Mouse (Mus musculus): ENCODE results near the gene Wnt2.

Gene Wnt2

DNA sequence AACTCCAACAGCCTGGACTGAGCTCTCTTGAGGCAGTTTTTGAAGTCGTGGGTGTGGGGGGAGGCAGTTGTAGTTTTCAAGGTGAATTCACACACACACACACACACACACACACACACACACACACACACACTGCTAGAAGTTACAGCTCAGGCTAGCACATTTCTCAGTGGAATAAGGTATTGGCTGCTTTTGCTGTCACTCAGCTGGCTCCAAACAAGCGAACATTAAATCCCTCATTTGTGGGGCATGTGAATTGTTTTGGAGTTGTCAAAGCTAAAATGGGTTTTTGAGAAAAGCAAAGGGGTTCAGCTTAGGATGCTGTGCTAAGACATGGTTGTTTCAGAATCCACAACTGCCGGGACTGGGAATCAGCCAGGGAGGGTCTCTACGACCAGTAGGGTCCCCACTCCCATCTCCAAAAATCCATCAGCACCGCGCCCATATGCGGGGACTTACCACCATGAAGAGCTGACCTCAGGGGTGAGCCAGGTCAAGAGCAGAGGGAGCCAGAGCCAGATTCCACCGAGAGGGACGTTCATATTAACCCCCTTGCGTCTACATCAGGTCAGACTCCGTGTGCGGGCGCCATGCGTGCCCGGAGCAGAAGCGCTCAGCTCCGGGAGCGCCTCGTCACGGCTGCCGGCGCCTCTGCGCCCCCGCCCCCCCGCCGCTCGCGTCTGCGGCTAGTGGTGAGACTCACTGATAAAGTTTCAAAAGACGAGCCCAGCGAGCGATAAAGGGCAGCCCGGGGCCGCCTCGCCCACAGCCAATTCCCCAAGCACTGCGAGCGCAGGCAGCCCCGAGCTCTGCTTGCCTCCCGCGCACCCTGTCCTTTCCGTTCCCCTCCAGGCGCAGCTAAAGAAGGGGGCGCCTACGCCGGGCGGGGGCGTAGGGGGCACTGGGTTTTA lies at the start of gene Wnt2:
Wnt2 (minus strand) TSS at position 840 of the 911 bp plus-strand sequence.
- peak; percentile 47 for DNase-seq (ENCODE audit: low read depth, low spot score)

DNA sequence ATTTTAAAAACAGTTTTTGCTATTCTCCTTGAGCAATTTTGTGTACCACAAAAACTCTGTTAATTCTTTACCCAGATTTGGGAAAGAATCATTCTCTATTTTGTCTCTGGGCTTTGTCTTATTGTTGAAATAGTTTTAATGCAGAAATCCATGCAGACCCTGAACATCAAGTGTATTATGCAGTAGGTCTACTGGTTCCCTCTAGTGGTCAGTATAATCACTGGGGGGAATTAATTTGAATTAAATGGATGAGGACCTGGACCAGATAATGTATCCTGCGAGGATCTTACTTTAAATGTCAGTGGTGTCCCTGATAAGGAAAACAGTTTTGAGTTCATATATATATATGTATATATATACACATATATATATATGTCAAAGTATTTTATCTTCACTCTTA lies 48.2 kb upstream of the Wnt2 start:
- DNase-seq (ENCODE audit: low read depth, low spot score), result peak; percentile 49

DNA sequence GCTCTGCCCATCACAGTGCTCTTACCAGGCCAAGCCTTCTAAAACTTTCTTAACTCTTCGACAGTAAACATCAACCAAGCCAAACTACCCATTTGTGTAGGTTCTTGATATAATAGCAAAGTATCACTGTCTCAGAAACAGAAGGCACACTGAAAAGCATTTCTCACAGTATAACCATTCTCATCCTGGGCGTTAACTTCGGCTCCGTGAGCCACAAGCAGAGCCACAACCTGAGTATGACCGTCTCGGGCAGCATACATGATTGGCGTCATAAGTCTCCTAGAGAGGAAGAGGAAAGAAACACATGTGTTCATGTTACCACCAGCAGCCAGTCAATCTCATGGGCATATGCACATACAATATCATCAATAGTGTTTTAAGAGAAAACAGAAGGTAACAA lies 46.6 kb upstream of the Wnt2 start:
- DNase-seq (ENCODE audit: low read depth, low spot score), result no peak

DNA sequence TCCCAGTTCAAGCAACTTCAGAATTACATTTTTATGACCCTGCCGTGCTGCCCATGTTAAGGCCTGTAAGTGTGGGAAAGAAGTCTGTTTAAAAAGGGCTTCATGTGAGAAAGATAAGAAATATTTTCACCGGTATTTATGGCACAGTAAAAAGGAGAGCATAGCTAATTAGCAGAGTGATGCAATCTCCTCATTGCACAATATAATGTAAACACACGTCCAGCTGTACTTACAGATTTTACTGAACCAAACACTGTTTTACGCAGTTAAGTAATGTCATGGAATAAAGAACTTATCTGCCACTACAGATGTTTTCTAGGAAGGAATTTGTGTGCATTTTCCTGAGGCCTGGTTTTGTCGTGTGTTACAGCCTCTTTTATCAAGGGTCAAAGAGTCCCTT lies 46.2 kb upstream of the Wnt2 start:
- DNase-seq (ENCODE audit: low read depth, low spot score), result no peak

DNA sequence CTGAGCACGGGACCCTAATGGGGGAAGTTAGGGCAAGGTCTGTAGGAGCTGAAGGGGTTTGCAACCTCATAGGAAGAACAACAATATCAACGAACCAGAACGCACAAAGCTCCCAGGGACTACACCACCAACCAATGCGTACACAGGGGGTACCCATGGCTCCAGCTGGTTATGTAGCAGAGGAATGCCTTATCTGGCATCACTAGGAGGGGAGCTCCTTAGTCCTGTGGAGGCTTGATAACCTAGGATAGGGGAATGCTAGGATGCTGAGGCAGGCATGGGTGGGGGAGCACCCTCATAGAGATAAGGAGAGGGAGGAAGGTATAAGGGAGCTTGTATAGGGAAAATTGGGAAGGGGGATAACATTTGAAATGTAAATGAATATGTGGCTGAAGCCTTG lies 27.5 kb upstream of the Wnt2 start:
- DNase-seq (ENCODE audit: low read depth, low spot score), result no peak

DNA sequence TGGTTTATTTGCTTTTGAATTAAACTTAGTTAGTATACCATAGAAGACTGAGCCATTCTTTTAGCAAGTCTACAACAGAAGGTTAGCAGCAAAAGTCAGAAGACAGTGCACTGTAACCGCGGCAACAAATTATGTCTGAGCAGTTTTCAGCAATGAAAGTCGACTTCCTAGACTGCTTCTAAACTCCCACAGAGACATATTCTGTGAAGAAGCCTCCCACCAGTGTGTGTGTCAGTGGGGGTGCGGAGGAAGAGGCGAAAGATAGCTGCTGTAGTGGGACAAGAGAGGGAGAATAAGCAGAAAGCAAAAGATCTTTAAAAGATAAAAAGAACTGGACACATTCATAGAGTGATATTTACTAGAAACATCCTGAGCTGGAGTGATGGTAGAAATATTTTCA lies 21.3 kb upstream of the Wnt2 start:
- no peak for DNase-seq (ENCODE audit: low read depth, low spot score)

DNA sequence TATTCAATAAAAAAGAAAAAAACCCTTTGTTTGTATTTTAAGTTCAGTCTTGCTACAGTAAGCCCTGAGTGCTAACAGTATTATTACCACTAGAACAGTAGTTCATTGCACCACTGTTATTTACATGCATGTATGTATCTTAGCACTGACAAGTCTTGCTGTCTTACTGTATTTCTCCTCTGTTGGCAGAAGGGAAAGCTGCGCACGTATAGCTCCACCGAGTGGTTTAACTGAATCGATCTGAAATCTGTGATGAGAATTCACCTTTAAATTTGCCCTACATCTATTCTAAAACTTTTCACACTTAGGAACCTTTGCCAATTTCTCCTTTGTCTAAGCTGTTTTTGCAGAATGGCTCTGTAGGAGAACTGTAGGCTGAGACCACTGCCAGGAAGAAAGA lies 13.9 kb upstream of the Wnt2 start:
- no peak for DNase-seq (ENCODE audit: low read depth, low spot score)

DNA sequence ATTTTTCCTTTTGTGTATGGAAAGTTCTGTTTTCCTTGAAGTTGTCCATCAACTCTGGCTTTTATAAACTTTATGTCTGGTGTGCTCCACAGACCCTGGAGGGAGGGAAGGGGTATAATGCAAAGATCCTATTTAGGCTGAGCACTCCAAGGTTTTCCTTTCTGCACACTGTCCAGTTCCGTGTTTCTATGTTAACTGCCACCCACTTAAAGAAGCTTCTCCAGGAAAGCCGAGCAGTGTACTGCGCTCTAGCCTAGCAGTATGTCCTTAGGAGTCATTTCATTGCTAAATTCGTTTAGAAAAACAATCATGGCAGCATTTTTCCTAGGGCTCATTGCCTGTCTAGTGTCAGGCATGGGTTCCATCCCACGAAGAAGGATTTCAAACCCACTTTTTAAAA lies 12.8 kb upstream of the Wnt2 start:
- no peak for DNase-seq (ENCODE audit: low read depth, low spot score)

DNA sequence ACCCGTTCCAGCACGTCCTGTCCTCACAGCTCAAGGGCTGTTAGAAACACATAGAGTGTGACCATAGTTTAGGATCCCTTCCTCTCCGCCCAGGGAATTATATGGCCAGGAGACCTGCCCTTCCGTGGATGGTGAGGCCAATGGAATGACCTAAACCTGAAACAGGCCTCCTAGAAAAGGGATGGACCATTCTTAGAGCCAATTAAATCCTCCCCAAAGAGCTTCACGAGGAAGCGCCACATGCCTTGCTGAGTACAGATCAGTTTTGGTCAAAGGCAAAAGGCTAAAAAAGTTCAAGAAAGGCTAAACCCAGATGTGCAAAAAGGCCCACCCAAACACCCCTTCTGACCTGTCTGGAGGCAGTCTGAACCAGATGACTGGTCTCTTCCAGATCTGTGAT lies 1.9 kb upstream of the Wnt2 start:
- no peak for DNase-seq (ENCODE audit: low read depth, low spot score)

DNA sequence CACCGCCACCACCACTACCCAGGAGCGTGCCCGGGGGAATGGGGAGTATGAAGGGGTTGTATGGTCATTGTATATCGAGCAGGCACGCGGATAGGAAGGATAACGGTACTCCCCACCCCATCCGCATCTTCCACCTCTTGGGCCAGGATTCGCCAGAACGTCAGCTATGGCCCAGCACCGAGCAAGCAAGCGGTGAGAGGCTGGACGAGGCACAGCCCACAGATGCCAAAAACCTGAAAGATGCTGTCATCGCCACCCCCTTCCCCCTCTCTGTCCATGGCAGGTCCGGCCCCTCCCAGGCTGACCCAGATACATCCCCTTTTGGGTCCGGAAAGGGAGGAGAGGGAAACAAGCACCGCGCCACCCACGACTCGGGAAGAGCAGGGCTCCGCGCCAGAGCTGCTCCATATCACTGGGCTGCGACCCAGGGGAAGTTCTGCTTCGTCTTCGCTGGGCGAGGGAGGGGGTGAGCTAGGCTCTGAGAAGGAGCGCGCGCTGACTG lies 1.2 kb upstream of the Wnt2 start:
- DNase-seq (ENCODE audit: low read depth, low spot score), result peak; percentile 23

DNA sequence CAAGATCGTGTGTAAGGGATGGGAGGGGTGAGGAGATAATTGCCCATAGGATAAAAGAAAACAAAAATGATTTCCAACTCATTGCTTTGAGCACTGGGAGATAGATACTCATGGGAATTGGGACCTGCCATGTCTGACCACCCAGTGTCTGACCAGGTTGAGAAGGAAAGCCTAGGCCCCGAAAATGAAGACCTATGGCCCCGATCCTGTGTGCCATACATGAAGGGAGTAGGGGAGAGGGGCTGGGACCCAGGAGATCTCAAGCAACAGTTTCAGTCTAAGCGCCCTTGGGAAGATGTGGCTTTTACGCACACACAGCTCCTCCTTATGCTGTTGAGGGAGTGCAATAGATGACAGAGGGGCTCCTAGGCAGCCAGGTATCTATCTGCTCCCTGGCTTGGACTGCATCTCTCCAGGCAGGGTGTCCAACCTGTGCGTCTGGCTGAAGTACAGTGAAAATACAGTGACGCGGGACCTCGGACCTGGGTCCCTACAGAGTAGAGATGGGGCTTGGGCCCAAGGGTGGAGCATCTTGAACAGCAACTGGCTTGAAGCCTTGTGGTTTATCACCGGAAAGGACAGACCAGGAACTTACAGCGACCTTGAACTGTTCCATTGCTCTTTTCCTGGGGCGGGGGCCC lies 603 bp upstream of the Wnt2 start:
- DNase-seq (ENCODE audit: low read depth, low spot score), result no peak

DNA sequence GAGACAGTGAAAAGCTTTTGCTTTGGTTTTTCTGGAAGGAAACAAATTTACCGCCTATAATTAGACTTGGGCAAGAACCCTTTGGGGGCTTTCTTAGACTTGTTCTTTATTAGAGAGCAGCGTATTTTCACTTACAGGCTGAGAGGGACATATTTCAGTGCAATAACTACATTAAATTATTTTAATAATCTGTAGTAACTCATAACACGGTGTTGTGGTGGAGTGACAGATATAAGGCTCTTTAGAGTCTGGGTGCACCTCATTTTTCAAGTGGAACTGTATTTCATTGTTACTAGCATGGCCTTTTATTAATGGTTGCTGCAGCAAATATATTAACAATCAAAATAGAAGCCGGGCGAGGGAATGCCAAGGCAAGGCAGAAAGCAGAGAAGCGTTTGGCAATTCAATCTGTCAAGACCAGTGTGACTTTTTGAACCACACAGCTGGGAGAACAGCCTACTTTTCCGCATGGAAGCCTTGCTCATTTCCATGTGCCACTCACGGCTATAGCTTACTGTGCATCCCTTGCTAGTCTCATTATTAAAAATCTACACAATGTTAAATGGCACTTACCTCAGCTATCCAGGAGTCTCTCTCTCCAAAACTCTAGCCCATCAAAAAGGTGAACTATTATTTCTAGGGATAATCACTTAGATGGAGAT lies 6.1 kb downstream of the Wnt2 start:
- DNase-seq (ENCODE audit: low read depth, low spot score), result no peak

DNA sequence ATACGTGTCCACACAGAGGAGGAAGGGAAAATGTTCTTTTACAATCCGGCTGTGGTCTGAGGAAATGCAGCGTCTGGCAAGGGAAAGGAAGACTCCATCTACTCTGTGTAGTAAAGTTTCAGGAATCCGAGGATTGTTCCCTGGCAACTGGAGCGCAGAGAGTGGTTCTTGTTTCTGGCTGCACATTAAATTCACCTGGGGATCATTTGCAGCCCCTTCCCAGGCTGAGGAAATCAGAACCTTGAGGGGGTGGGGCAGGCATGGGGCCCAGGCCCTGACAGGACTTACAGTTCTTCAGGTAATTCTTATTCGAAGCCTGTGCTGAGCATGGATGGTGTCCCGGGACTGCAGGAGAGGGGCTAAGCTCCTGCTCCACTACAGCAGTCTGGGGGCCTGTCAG lies 17.0 kb downstream of the Wnt2 start:
- DNase-seq (ENCODE audit: low read depth, low spot score), result no peak

DNA sequence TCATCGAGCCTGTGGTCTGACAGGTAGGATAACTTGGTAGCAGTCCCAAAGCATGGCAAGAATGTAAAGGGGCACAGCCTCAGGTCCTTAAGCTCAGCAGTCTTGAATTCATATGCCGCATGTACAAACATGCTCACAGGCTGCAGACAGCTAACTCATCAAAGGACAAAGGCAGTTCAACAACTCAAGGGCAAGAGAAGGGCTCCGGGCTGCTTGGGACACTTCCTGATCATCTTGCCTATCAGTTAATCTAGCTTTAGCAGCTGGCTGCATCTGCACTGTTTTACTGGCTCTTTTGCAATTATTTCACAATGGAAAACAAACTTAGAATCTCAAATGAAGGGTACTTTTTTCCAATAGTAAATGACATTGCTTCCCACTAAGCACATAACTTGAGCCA lies 23.0 kb downstream of the Wnt2 start:
- no peak for DNase-seq (ENCODE audit: low read depth, low spot score)

DNA sequence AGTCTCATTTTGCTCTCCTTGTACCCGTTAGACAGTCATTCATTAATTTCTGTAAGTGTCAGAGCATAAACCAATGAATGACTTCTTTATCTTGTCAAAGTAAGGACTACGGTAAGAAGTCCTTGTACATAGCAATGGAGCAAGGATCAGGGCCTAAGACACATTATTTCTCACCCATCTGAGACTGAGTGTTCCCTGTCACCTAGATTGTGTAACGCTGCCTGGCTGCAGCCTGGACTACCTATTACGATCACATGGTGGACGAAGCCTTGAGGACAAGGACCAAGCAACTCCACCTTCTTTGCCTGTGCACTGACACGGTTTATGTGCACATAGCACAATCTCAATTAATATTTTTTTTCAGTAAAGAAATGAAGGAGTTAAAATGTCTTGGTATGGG lies 28.3 kb downstream of the Wnt2 start:
- DNase-seq (ENCODE audit: low read depth, low spot score), result no peak

DNA sequence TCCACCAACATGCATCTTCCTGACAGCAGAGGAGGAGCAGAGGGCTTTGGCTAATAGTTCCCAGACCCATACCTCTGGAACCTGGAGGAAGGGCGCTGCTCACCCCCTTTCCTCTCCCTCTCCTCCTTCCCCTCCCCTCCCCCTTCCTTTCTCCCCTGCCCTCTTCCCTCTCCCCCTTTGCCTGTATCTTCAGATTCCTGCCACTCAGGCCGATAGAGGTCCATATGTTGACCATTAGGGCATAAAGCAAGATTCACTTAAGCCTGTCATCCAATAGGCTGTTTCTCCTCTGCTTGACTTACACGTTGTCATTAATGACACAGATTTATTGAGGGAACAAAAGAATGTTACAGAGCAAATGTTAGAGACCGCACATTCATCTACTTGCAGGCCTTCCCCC lies 31.9 kb downstream of the Wnt2 start:
- peak; percentile 55 for DNase-seq (ENCODE audit: low read depth, low spot score)

DNA sequence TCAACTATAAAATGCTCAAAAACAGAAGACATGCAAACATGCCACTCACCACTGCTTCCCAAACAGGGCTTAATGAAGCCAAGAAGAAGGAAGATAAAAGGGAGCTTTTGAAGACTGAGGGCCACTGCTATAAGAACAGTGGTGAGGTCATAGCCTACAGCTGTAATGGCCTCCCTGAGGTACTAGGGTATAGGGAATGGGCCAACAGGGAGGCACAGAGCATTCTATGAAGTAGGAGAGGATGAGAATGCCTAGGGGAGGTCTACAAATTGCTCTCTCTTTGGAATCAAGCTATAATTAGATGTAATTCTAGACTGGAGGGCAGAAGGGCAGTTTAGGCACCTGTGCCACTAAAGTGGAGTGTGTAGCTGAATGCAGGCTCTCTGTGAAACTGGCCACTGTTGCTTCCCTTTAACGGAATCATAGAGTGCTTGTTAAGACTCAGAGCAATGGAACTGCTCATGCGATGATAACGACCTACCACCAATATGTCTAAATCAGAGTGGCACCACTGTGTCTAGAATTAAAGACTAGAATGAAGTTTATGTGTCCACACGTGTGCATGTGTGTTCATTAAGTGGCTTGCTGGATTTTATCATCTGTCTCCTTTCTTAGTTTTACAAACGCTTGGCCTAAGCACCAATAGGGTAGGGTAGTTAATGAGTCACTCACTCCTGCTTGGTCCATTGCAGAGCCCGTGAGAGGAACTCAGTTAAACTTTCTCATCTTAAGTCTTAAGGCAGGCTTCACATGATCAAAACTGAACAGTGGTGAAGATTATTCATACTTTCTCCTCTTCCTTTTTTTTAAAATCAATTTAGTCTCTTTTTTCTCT lies 35.2 kb downstream of the Wnt2 start:
- no peak for DNase-seq (ENCODE audit: low read depth, low spot score)

DNA sequence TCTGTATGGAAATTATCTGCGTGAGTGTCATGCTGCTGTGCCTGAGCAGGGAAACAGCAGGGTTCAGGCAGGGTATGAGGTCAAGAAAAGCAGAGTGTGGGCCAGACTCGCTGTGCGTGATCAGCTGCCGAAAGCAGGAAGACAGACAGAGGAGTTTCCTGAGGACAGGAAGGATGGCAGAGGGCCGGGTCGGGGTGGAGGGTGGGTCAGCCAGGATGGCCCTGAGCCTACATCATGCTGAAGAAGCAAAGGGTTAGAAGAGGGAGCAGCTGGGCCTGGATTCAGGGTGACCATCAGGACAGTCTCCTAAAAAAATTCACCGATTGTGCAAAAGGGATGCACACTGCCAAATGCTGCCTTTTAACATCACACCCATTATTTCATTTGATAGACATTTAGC lies 38.8 kb downstream of the Wnt2 start:
- no peak for DNase-seq (ENCODE audit: low read depth, low spot score)

DNA sequence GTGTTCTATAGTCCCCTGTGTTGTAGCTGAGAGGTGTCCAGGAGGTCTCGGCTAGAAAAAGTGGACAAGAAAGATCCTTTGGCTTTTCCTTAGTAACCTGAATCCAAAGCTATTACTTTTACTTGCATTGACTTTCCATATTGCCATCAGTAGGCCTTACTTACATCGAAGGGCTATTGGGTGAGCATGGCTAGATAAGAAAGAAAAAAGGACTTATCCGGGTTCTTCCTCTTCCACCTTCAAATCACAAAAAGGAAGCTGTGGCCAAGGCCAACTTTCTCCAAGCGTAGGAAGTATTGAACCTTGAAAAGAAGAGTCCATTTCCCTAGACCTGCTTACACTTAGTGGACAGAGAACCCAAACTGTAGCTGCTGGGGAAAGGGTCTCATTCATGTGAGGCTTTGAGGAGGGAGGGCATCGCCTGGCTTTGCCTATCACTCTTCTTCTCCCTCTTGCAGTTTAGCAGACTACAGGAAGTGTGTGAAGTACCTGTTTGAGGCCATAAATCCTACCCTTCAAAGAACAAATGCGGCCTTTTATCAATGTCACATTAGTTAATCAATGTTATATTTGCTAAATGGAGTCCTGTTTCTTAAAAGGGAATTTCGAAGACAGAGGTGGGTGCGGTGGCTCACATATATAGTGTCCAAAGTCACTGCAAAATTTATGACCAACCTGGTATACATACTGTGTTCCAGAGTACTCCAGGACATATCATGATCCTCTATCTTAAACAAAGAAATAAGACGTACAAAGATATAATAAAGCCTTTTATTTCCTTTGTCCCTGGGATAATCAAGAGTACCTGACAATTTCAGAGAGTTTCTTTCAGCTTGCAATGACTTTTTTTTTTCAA lies 40.0 kb downstream of the Wnt2 start:
- DNase-seq (ENCODE audit: low read depth, low spot score), result no peak

DNA sequence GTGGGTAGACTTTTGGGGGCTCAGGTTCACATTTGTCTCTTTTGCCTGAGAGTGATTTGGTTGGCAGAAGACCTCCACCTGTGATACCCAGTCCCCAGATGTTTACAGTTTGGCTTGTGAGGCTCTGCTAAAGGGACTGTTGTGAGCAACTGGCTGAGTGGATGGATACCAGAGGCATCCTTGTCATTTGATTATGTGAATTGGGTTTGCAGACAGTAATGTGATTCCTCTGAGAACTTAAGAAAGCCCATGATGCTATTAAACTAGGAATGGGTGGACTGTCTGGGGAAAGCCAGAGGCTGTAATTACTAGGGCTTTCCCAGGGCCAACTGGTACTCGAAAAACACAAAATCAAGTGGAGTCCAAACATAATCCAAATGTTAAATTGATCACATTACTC lies 51.0 kb downstream of the Wnt2 start:
- no peak for DNase-seq (ENCODE audit: low read depth, low spot score)

DNA sequence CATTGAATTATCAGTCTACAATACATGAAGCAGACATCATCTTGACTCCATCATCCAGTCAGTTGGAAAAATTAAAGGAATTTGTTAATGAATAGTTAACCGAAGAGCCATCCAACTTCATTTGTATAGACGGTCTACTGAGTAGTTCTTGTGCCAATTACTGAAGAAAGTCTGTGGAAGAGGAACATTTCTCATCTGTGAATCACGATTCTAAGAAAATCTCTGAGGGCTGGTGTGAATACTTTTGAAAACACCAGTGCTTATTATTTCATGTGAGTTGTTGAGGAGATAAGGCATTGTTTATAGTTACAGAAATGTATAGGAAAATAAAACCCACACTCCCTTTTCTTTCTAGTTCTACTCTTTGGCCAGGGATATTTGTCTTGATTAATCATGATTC lies 51.5 kb downstream of the Wnt2 start:
- DNase-seq (ENCODE audit: low read depth, low spot score), result no peak

All from mesoderm, embryonic 11.5 days (tissue).